Mouse (Mus musculus): ENCODE measurements around the gene Evi2a.

GRCm38 (mm10) chr11:79531485-79531884 lies 1.1 kb upstream of the Evi2a start:
- TF ChIP-seq TAL1 (IDR thresholded peaks at IDR 0.05; ENCODE audit: low read length) (no peak), GATA1 (IDR thresholded peaks at IDR 0.05; ENCODE audit: low read length) (no peak)
